Mouse (Mus musculus) heart, postnatal 0 days (tissue): ENCODE results near the gene Arhgap25. TPM values are rescaled to one million over a fixed set of nuclear protein-coding genes. Genes with fewer than 3 reads are reported as not detected.
"Not testable (repeated sequence)": the region's sequence is repeated elsewhere in the genome, so short reads cannot be mapped to it uniquely, and the experiment has no call there.

Experiments used
- ATAC-seq: fragments of 200-750 bp; cut with Nextera tagmentation; 2 replicates; pipeline ENCODE4 v1.8.0; 2017; ENCODE audit warnings: low read depth, moderate number of reproducible peaks, moderate library complexity; ENCODE audit not compliant: insufficient read depth
- DNase-seq: peaks from one replicate; pipeline ENCODE4 v3.0.0-alpha.2; 2016; ENCODE audit warnings: low spot score
- H3K27ac ChIP-seq: fragments of 300-500 bp; sonication (generic); 2 replicates; pipeline ENCODE4 v1.5.1; 2014; ENCODE audit warnings: low read depth, mild to moderate bottlenecking
- H3K27me3 ChIP-seq: fragments of 300-500 bp; sonication (generic); 2 replicates; pipeline ENCODE4 v1.6.1; 2014; ENCODE audit warnings: low read length, mixed read lengths; ENCODE audit not compliant: control insufficient read depth, insufficient read depth
- H3K36me3 ChIP-seq: fragments of 300-500 bp; sonication (generic); replicated peaks from 2 replicates; pipeline ENCODE4 v1.6.1; 2014; ENCODE audit warnings: low read length, mixed read lengths; ENCODE audit not compliant: control insufficient read depth, insufficient read depth
- H3K4me1 ChIP-seq: fragments of 300-500 bp; sonication (generic); 2 replicates; pipeline ENCODE4 v1.6.1; 2014; ENCODE audit warnings: antibody characterized with exemption; ENCODE audit not compliant: control insufficient read depth, insufficient read depth
- H3K4me2 ChIP-seq: fragments of 300-500 bp; sonication (generic); 2 replicates; pipeline ENCODE4 v1.6.1; 2014; ENCODE audit warnings: low read depth, mild to moderate bottlenecking, low read length, moderate library complexity
- H3K4me3 ChIP-seq: fragments of 300-500 bp; sonication (generic); 2 replicates; pipeline ENCODE4 v1.5.1; 2014; ENCODE audit warnings: low read depth, low read length
- H3K9ac ChIP-seq: fragments of 300-500 bp; sonication (generic); replicated peaks from 2 replicates; pipeline ENCODE4 v1.6.1; 2014; ENCODE audit warnings: low read depth, low read length, mixed read lengths
- H3K9me3 ChIP-seq: fragments of 300-500 bp; sonication (generic); replicated peaks from 2 replicates; pipeline ENCODE4 v1.6.1; 2016; ENCODE audit warnings: low read length; ENCODE audit not compliant: control insufficient read depth
- CTCF ChIP-seq: IDR thresholded peaks from 2 replicates; pipeline ENCODE4 v1.5.1; 2016; ENCODE audit warnings: antibody characterized with exemption, control low read depth, low read depth
- EP300 ChIP-seq: IDR thresholded peaks from 2 replicates; pipeline ENCODE4 v1.6.1; 2016; ENCODE audit warnings: antibody characterized with exemption, low read depth
- WGBS: fragments of 180-500 bp; shearing (Covaris S2); extraction: QIAGEN DNeasy Blood & Tissue Kit; methylation state at CpG from one replicate; pipeline ENCODE4 v1.1.7; 2014; 5-methylcytosine and 5-hydroxymethylcytosine counted together
- polyA plus RNA-seq: library from polyadenylated mRNA; unstranded; fragments of >200 nt; fragmentation: Nextera tagmentation; extraction: Ambion mirVana; gene quantifications from 2 replicates; pipeline ENCODE4 v1.2.1, GENCODE M21; 2015
- total RNA-seq: library from RNA; depleted of rRNA; stranded (reverse); fragments of >200 nt; gene quantifications from 2 replicates; pipeline ENCODE4 v1.2.3, GENCODE M21; 2014; ENCODE audit warnings: low replicate concordance

Gene Arhgap25
- total and polyA plus RNA-seq, 2 experiments from 2014 or later = 1.6 to 3.2 TPM

- TF ChIP-seq EP300 (no peak), CTCF (no peak)
- H3K36me3 ChIP-seq = no peaks in the 10 kb centered on the region
- H3K4me3 ChIP-seq = no peak overlapping the region
- DNase-seq (no peak), ATAC-seq (no peak)
- no peak overlapping the region for H3K9ac ChIP-seq
- no peak overlapping the region for H3K4me2 ChIP-seq
- peaks cover 20% of the 10 kb centered on the region; the same call in 1 of the 2 replicates for H3K27me3 ChIP-seq
- 81% methylated on average over 10 of the region's 10 CpGs for WGBS
- H3K4me1 ChIP-seq = no peaks in the 10 kb centered on the region
- H3K9me3 ChIP-seq = no peaks in the 10 kb centered on the region
- no peak overlapping the region for H3K27ac ChIP-seq
These were observed 7.9 kb downstream of the Arhgap25 start for GRCm38 (mm10) chr6:87525126-87525525.

- H3K9ac ChIP-seq = no peak overlapping the region
- no peak for TF ChIP-seq EP300
- TF ChIP-seq CTCF = no peak
- no peaks in the 10 kb centered on the region for H3K9me3 ChIP-seq
- no peak overlapping the region for H3K27ac ChIP-seq
- H3K36me3 ChIP-seq = no peaks in the 10 kb centered on the region
- ATAC-seq = no peak
- peaks cover 27% of the 10 kb centered on the region; the same call in 1 of the 2 replicates for H3K27me3 ChIP-seq
- no peak overlapping the region for H3K4me2 ChIP-seq
- H3K4me3 ChIP-seq = no peak overlapping the region
- DNase-seq = no peak
- no peaks in the 10 kb centered on the region for H3K4me1 ChIP-seq
- 81% methylated on average over 4 of the region's 4 CpGs for WGBS
These were observed 8.8 kb downstream of the Arhgap25 start for GRCm38 (mm10) chr6:87524281-87524680.

DNA sequence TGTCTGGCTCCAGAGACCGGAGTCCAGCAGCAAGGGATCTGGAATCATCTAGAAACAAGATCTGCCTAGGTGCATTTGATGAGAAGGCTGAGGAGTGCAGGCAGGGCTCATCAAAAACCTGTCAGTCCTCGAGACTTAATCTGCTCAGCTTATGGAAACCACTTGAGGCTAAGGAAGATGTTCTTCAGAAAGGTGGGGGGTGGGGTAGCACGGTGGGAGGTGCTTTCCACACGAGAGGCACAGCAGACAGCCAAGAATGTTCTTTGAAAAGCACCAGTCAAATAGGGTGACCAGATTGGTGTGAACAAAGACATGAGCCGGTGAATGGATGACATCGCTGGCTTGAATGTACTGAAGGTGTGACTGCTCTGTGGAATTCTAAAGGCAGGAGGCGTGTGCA, 9.3 kb downstream of the Arhgap25 start:
- ATAC-seq (no peak), DNase-seq (no peak)
- WGBS = 58% methylated on average over 7 of the region's 7 CpGs
- Histone ChIP-seq H3K36me3 (no peaks in the 10 kb centered on the region), H3K9ac (no peak overlapping the region), H3K4me3 (no peak overlapping the region), H3K9me3 (no peaks in the 10 kb centered on the region), H3K4me1 (no peaks in the 10 kb centered on the region), H3K27ac (no peak overlapping the region), H3K27me3 (peaks cover 23% of the 10 kb centered on the region; the same call in 1 of the 2 replicates), H3K4me2 (no peak overlapping the region)
- no peak for TF ChIP-seq CTCF
- TF ChIP-seq EP300 = no peak

- no peaks in the 10 kb centered on the region for H3K4me1 ChIP-seq
- no peak for TF ChIP-seq EP300
- TF ChIP-seq CTCF = no peak
- H3K4me3 ChIP-seq = no peak overlapping the region
- no peak for ATAC-seq
- H3K9ac ChIP-seq = no peak overlapping the region
- no peak overlapping the region for H3K27ac ChIP-seq
- no peak for DNase-seq
- H3K36me3 ChIP-seq = no peaks in the 10 kb centered on the region
- WGBS = 68% methylated on average over 2 of the region's 2 CpGs
- H3K27me3 ChIP-seq = peaks cover 24% of the 10 kb centered on the region; the same call in 1 of the 2 replicates
- H3K9me3 ChIP-seq = no peaks in the 10 kb centered on the region
- no peak overlapping the region for H3K4me2 ChIP-seq
These were observed 10.0 kb downstream of the Arhgap25 start for GRCm38 (mm10) chr6:87523085-87523484.

GRCm38 (mm10) chr6:87522236-87522635, 10.8 kb downstream of the Arhgap25 start:
- TF ChIP-seq EP300 (no peak), CTCF (peak; percentile 55)
- no peaks in the 10 kb centered on the region for H3K4me1 ChIP-seq
- no peak overlapping the region for H3K4me2 ChIP-seq
- H3K9me3 ChIP-seq = no peaks in the 10 kb centered on the region
- no peak overlapping the region for H3K9ac ChIP-seq
- WGBS = 21% methylated on average over 3 of the region's 3 CpGs
- H3K27ac ChIP-seq = no peak overlapping the region
- no peak for DNase-seq
- H3K4me3 ChIP-seq = no peak overlapping the region
- no peaks in the 10 kb centered on the region for H3K36me3 ChIP-seq
- no peak for ATAC-seq
- H3K27me3 ChIP-seq = peaks cover 26% of the 10 kb centered on the region; the same call in 1 of the 2 replicates

GRCm38 (mm10) chr6:87521705-87522104, 11.4 kb downstream of the Arhgap25 start:
- H3K27me3 ChIP-seq = peaks cover 26% of the 10 kb centered on the region; the same call in 1 of the 2 replicates
- not testable (repeated sequence) for H3K4me2 ChIP-seq, H3K9ac ChIP-seq, DNase-seq, ATAC-seq, H3K4me1 ChIP-seq, H3K36me3 ChIP-seq, H3K27ac ChIP-seq, H3K4me3 ChIP-seq, H3K9me3 ChIP-seq
- 85% methylated on average over 6 of the region's 6 CpGs for WGBS
